Mouse (Mus musculus) forebrain, embryonic 10.5 days (tissue): ENCODE measurements around the gene Csnk2a1. TPM values are rescaled to one million over a fixed set of nuclear protein-coding genes. Genes with fewer than 3 reads are reported as not detected.

Source experiments
- DNase-seq: peaks from one replicate; pipeline ENCODE4 v3.0.0-alpha.2; 2017; ENCODE audit warnings: low spot score; ENCODE audit errors: extremely low spot score
- H3K27ac ChIP-seq: fragments of 300-500 bp; sonication (generic); 2 replicates; pipeline ENCODE4 v1.5.1; 2016; ENCODE audit warnings: mild to moderate bottlenecking
- H3K27me3 ChIP-seq: fragments of 300-500 bp; sonication (generic); 2 replicates; pipeline ENCODE4 v1.6.1; 2016; ENCODE audit warnings: mild to moderate bottlenecking; ENCODE audit not compliant: poor library complexity, severe bottlenecking
- H3K36me3 ChIP-seq: fragments of 300-500 bp; sonication (generic); replicated peaks from 2 replicates; pipeline ENCODE4 v1.6.1; 2016; ENCODE audit warnings: mild to moderate bottlenecking, moderate library complexity
- H3K4me1 ChIP-seq: fragments of 300-500 bp; sonication (generic); 2 replicates; pipeline ENCODE4 v1.6.1; 2016
- H3K4me3 ChIP-seq: fragments of 300-500 bp; sonication (generic); 2 replicates; pipeline ENCODE4 v1.5.1; 2016; ENCODE audit warnings: mild to moderate bottlenecking, moderate library complexity
- H3K9me3 ChIP-seq: fragments of 300-500 bp; sonication (generic); 2 replicates; pipeline ENCODE4 v1.6.1; 2016; ENCODE audit warnings: mild to moderate bottlenecking, moderate library complexity
- WGBS: fragments of 180-500 bp; shearing (Covaris S2); methylation state at CpG from one replicate; pipeline ENCODE4 v1.1.7; 2016; 5-methylcytosine and 5-hydroxymethylcytosine counted together
- polyA plus RNA-seq: library from polyadenylated mRNA; unstranded; fragments of >200 nt; fragmentation: Nextera tagmentation; extraction: Ambion mirVana; gene quantifications from 2 replicates; pipeline ENCODE4 v1.2.1, GENCODE M21; 2016

Gene Csnk2a1
- 77.6 and 91.0 TPM in 2 replicates for polyA plus RNA-seq

- H3K4me3 ChIP-seq, result peak within 1 kb of the TSS; percentile 88
- peaks cover 28% of the 10 kb centered on the region for H3K36me3 ChIP-seq
- WGBS, result under 1% methylated on average over 58 of the region's 58 CpGs
- H3K4me1 ChIP-seq, result peaks cover 28% of the 10 kb centered on the region
- no peaks in the 10 kb centered on the region for H3K27me3 ChIP-seq
- peak within 1 kb of the TSS; percentile 98 for H3K27ac ChIP-seq
- H3K9me3 ChIP-seq, result no peaks in the 10 kb centered on the region
- DNase-seq, result peak; percentile 89
These were observed at the start of gene Csnk2a1 for GRCm38 (mm10) chr2:152226248-152227050. TSS of gene Csnk2a1 (plus strand) at chr2:152226839.

- Histone ChIP-seq H3K27me3 (peaks cover 26% of the 10 kb centered on the region), H3K4me1 (peaks cover 11% of the 10 kb centered on the region), H3K9me3 (peaks cover 4% of the 10 kb centered on the region; the same call in 1 of the 2 replicates), H3K36me3 (no peaks in the 10 kb centered on the region), H3K27ac (peak overlapping the region; percentile 79), H3K4me3 (peak overlapping the region; percentile 36)
- WGBS, result 9% methylated on average over 24 of the region's 24 CpGs
- DNase-seq, result peak; percentile 27
These were observed 49.4 kb upstream of the Csnk2a1 start for GRCm38 (mm10) chr2:152177162-152177805.

- Histone ChIP-seq H3K27ac (no peak overlapping the region), H3K9me3 (peaks cover 4% of the 10 kb centered on the region; the same call in 1 of the 2 replicates), H3K4me1 (peaks cover 11% of the 10 kb centered on the region), H3K4me3 (peak overlapping the region; percentile 36; the same call in 1 of the 2 replicates), H3K27me3 (peaks cover 26% of the 10 kb centered on the region), H3K36me3 (no peaks in the 10 kb centered on the region)
- WGBS, result 70% methylated on average over 6 of the region's 6 CpGs
- no peak for DNase-seq
These were observed 48.9 kb upstream of the Csnk2a1 start for GRCm38 (mm10) chr2:152177806-152178170.

DNA sequence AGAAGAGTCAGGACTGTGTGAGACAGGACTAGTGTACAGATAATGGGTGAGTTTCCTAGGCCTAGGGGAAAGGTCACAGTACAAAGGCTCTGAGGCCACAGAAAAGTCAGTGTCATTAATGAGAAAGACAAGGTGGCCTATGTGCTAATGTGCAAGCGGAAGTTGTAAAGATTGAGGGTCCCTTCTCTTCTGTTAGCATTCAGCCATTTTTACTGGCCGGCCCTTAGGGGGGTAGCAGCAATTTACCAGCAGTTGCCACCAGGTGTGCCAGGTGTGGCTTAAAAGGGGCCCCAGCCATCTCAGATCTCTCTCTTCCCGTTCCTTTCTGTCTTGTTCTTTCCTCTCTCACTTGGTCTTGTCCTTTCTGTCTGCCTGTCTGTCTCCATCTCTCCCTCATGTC is 48.3 kb upstream of the Csnk2a1 start:
- Histone ChIP-seq H3K4me3 (no peak overlapping the region), H3K9me3 (peaks cover 4% of the 10 kb centered on the region; the same call in 1 of the 2 replicates), H3K27ac (no peak overlapping the region), H3K4me1 (peaks cover 11% of the 10 kb centered on the region), H3K27me3 (peaks cover 26% of the 10 kb centered on the region), H3K36me3 (no peaks in the 10 kb centered on the region)
- 81% methylated on average over 3 of the region's 3 CpGs for WGBS
- DNase-seq, result no peak

GRCm38 (mm10) chr2:152179301-152179700 is 47.3 kb upstream of the Csnk2a1 start:
- peaks cover 4% of the 10 kb centered on the region; the same call in 1 of the 2 replicates for H3K9me3 ChIP-seq
- peaks cover 26% of the 10 kb centered on the region for H3K27me3 ChIP-seq
- no peak overlapping the region for H3K4me3 ChIP-seq
- H3K4me1 ChIP-seq, result peaks cover 11% of the 10 kb centered on the region
- DNase-seq, result no peak
- H3K27ac ChIP-seq, result no peak overlapping the region
- WGBS, result 86% methylated on average over 2 of the region's 2 CpGs
- H3K36me3 ChIP-seq, result no peaks in the 10 kb centered on the region

DNA sequence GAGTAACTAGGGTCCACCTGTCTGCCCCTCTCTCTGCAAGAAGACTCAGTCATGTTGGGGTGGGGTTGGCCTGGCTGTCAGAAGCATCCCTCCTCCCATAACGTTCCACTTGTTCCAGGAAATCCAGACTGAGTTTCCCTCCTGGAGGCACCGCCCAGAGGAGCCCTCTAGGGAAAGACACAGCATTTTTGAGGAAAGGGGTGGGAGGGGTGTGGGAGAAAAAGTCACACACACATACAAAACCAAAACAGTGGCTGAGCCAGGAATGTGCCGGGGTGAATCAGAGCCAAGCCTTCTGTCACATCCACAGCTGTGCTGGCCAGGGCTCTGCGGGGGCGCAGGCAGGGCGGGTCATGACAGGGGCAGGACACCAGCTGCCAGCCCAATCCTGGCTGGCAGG is 46.3 kb upstream of the Csnk2a1 start:
- H3K27ac ChIP-seq, result no peak overlapping the region
- peaks cover 11% of the 10 kb centered on the region for H3K4me1 ChIP-seq
- H3K27me3 ChIP-seq, result peaks cover 26% of the 10 kb centered on the region
- H3K36me3 ChIP-seq, result no peaks in the 10 kb centered on the region
- H3K9me3 ChIP-seq, result no peaks in the 10 kb centered on the region
- WGBS, result 76% methylated on average over 6 of the region's 6 CpGs
- H3K4me3 ChIP-seq, result no peak overlapping the region
- DNase-seq, result no peak

GRCm38 (mm10) chr2:152187132-152187531 is 39.5 kb upstream of the Csnk2a1 start:
- Histone ChIP-seq H3K4me1 (peaks cover 13% of the 10 kb centered on the region), H3K36me3 (no peaks in the 10 kb centered on the region), H3K27ac (no peak overlapping the region), H3K9me3 (no peaks in the 10 kb centered on the region), H3K27me3 (no peaks in the 10 kb centered on the region), H3K4me3 (no peak overlapping the region)
- no peak for DNase-seq
- 80% methylated on average over 5 of the region's 5 CpGs for WGBS

DNA sequence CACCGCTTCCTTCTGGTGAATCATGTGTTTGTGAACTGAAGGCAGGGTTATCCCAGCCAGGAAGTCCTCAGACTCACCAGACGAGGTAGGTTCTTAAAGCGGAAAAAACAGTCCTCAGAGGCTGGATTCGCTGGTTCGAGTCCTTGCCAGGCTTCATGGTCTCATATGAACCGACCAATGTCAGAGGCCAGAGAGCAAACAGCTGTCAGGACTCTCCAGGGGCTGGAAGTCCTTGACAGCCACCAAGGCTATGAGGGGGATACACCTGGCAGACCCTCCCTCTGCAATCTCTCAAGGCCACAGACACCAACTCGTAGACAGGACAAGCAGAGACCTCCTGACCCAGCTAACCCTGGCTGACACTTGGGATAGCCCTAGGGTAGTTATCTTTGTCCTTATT is 37.4 kb upstream of the Csnk2a1 start:
- no peaks in the 10 kb centered on the region for H3K9me3 ChIP-seq
- H3K27me3 ChIP-seq, result no peaks in the 10 kb centered on the region
- H3K4me3 ChIP-seq, result no peak overlapping the region
- 68% methylated on average over 7 of the region's 7 CpGs for WGBS
- H3K27ac ChIP-seq, result no peak overlapping the region
- no peak for DNase-seq
- H3K36me3 ChIP-seq, result no peaks in the 10 kb centered on the region
- peaks cover 13% of the 10 kb centered on the region for H3K4me1 ChIP-seq

DNA sequence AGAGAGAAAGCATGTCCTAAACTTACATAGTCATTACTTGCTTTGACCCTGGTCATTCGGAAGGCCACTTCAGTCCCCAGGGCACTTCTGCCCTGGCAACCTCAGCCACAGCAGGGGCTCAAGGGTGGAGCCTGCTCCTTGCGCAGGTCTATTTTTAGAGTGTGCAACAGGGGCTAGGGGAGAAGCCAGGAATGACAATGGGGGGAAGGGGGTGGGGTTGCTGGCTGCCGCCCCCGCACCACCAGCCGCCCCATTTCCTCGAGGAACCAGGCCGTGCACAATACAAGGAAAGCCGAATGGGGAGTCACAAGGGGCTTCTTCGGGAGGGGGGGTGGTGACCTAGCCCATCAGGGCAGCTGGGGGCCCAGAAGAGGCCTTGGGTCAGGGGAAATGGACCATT is 37.0 kb upstream of the Csnk2a1 start:
- WGBS, result 60% methylated on average over 9 of the region's 9 CpGs
- no peaks in the 10 kb centered on the region for H3K36me3 ChIP-seq
- DNase-seq, result no peak
- H3K4me1 ChIP-seq, result peaks cover 13% of the 10 kb centered on the region
- no peaks in the 10 kb centered on the region for H3K9me3 ChIP-seq
- no peak overlapping the region for H3K4me3 ChIP-seq
- no peaks in the 10 kb centered on the region for H3K27me3 ChIP-seq
- peak overlapping the region; percentile 53 for H3K27ac ChIP-seq

DNA sequence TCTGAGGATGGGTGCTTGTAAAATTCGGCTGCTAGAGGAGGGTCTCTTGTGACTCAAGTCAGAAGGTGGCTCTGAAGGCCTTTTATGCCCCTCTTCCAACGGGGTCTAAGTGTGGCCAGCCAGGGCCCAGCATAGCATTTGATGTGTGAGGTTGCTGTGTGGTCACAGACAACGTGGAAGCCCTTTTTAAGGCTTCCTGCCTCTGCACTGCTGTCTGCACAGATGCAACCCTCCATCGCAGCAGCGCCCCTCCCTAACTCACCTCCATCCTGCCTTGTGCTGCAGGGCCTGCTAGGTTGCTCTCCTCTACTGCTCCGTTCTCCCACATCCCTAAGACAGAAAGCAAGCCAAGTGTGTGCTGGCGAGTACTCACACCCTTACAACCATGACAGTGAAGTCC is 36.5 kb upstream of the Csnk2a1 start:
- Histone ChIP-seq H3K27ac (peak overlapping the region; percentile 53; the same call in 1 of the 2 replicates), H3K4me3 (no peak overlapping the region), H3K27me3 (no peaks in the 10 kb centered on the region), H3K4me1 (peaks cover 13% of the 10 kb centered on the region), H3K36me3 (no peaks in the 10 kb centered on the region), H3K9me3 (no peaks in the 10 kb centered on the region)
- DNase-seq, result no peak
- 74% methylated on average over 7 of the region's 7 CpGs for WGBS

DNA sequence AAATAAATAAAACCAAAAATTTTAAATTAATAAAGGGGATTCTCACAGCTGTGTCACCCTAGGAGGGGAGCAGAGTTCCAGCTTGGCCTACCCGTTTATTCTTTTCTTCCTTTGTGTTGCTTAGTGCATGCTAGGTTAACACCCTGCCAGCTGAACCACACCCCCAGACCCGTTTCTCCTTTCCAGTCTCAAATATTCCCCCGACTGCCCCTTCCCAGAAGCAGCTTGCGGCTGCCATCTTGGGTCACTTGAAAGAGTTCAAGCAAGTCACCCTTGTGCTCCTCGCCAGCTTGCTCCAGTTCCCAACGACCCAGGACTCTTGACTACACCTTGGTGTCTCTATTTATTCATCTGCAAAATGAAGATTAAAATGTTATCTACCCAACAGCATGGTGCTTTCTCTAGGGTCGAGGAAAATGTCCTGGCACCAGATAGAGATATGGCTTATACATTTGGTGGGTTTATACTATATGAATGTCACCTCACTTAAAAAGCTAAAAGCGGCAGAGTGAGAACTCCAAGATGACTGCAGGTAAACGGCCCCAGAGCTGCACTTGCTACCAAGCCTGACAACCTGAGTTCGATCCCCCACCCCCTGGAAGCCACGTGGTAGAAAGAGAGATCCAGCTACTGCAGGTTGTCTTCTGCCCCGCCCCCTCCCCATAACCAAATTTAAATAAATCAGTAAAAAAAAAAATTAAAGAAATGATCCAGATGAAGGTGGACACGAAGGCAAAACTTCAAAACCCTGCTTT is 33.9 kb upstream of the Csnk2a1 start:
- H3K27me3 ChIP-seq, result no peaks in the 10 kb centered on the region
- H3K4me3 ChIP-seq, result no peak overlapping the region
- H3K4me1 ChIP-seq, result peaks cover 20% of the 10 kb centered on the region
- WGBS, result 80% methylated on average over 13 of the region's 13 CpGs
- H3K36me3 ChIP-seq, result no peaks in the 10 kb centered on the region
- no peaks in the 10 kb centered on the region for H3K9me3 ChIP-seq
- no peak overlapping the region for H3K27ac ChIP-seq
- DNase-seq, result no peak

DNA sequence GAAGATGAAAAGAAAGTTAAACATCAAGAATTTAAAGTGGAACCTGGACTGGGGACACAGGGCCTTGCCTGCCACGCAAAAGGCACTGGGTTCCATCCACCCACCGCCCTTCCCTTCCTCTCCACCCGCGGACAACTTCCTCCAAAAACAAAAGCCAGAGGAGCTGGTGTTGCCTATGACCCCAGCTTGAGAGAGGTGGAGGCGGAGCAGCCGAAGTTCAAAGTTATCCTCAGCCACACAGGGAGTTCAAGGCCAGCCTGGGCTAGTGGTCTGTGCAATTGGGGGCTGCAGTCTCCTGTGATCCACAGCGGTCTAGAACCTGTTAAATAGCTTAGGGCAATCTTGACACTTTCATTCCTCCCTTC is 33.3 kb upstream of the Csnk2a1 start:
- Histone ChIP-seq H3K4me1 (peaks cover 20% of the 10 kb centered on the region), H3K9me3 (no peaks in the 10 kb centered on the region), H3K4me3 (no peak overlapping the region), H3K36me3 (no peaks in the 10 kb centered on the region), H3K27ac (no peak overlapping the region), H3K27me3 (no peaks in the 10 kb centered on the region)
- WGBS, result 83% methylated on average over 7 of the region's 7 CpGs
- no peak for DNase-seq
